Mouse (Mus musculus) embryonic facial prominence, embryonic 15.5 days (tissue): Measurements from ENCODE around the gene Atp8b4. TPM values are rescaled to one million over a fixed set of nuclear protein-coding genes. Genes with fewer than 3 reads are reported as not detected.
A peak's percentile ranks its signal among the peaks of the same experiment; 100 is the strongest.

Source experiments
- ATAC-seq: fragments of 200-750 bp; cut with Nextera tagmentation; 2 replicates; pipeline ENCODE4 v1.8.0; 2017; ENCODE audit warnings: low read depth, moderate TSS enrichment; ENCODE audit not compliant: insufficient number of reproducible peaks, low FRiP score, low TSS enrichment
- H3K27ac ChIP-seq: fragments of 300-500 bp; sonication (generic); replicated peaks from 2 replicates; pipeline ENCODE4 v1.5.1; 2015; ENCODE audit warnings: mild to moderate bottlenecking, inconsistent platforms
- H3K27me3 ChIP-seq: fragments of 300-500 bp; sonication (generic); 2 replicates; pipeline ENCODE4 v1.6.1; 2015; ENCODE audit warnings: inconsistent platforms
- H3K36me3 ChIP-seq: fragments of 300-500 bp; sonication (generic); 2 replicates; pipeline ENCODE4 v1.6.1; 2015; ENCODE audit warnings: mild to moderate bottlenecking, inconsistent platforms
- H3K4me1 ChIP-seq: fragments of 300-500 bp; sonication (generic); 2 replicates; pipeline ENCODE4 v1.6.1; 2015; ENCODE audit warnings: inconsistent platforms
- H3K4me2 ChIP-seq: fragments of 300-500 bp; sonication (generic); replicated peaks from 2 replicates; pipeline ENCODE4 v1.6.1; 2015; ENCODE audit warnings: mild to moderate bottlenecking, inconsistent platforms
- H3K4me3 ChIP-seq: fragments of 300-500 bp; sonication (generic); replicated peaks from 2 replicates; pipeline ENCODE4 v1.5.1; 2015; ENCODE audit warnings: mild to moderate bottlenecking, inconsistent platforms
- H3K9ac ChIP-seq: fragments of 300-500 bp; sonication (generic); 2 replicates; pipeline ENCODE4 v1.6.1; 2015; ENCODE audit warnings: inconsistent platforms
- H3K9me3 ChIP-seq: fragments of 300-500 bp; sonication (generic); replicated peaks from 2 replicates; pipeline ENCODE4 v1.6.1; 2016; ENCODE audit warnings: inconsistent platforms
- WGBS: fragments of 180-500 bp; shearing (Covaris S2); methylation state at CpG from one replicate; pipeline ENCODE4 v1.1.7; 2015; 5-methylcytosine and 5-hydroxymethylcytosine counted together
- polyA plus RNA-seq: library from polyadenylated mRNA; unstranded; fragments of >200 nt; fragmentation: Nextera tagmentation; extraction: Ambion mirVana; gene quantifications from 2 replicates; pipeline ENCODE4 v1.2.1, GENCODE M21; 2015

The Atp8b4 gene
- polyA plus RNA-seq, 1 experiment from 2014 or later, result 3.4 TPM

GRCm38 (mm10) chr2:126387458-126388037, 112.9 kb downstream of the Atp8b4 start:
- ATAC-seq, result no peak
- Histone ChIP-seq H3K36me3 (no peaks in the 10 kb centered on the region), H3K27me3 (no peaks in the 10 kb centered on the region), H3K4me3 (no peak overlapping the region), H3K4me2 (no peak overlapping the region), H3K4me1 (no peaks in the 10 kb centered on the region), H3K9ac (no peak overlapping the region), H3K27ac (no peak overlapping the region), H3K9me3 (no peaks in the 10 kb centered on the region)
- 79% methylated on average over 8 of the region's 8 CpGs for WGBS

- Histone ChIP-seq H3K4me3 (no peak overlapping the region), H3K27me3 (no peaks in the 10 kb centered on the region), H3K4me1 (no peaks in the 10 kb centered on the region), H3K36me3 (no peaks in the 10 kb centered on the region), H3K27ac (no peak overlapping the region), H3K9ac (no peak overlapping the region), H3K9me3 (no peaks in the 10 kb centered on the region), H3K4me2 (no peak overlapping the region)
- ATAC-seq, result no peak
Observed at GRCm38 (mm10) chr2:126386056-126386455, 114.4 kb downstream of the Atp8b4 start.

- peak; percentile 65 for ATAC-seq
- no peak overlapping the region for H3K27ac ChIP-seq
- no peak overlapping the region for H3K4me3 ChIP-seq
- peaks cover 5% of the 10 kb centered on the region for H3K4me1 ChIP-seq
- H3K9ac ChIP-seq, result no peak overlapping the region
- H3K27me3 ChIP-seq, result no peaks in the 10 kb centered on the region
- H3K4me2 ChIP-seq, result no peak overlapping the region
- no peaks in the 10 kb centered on the region for H3K9me3 ChIP-seq
- 54% methylated on average over 5 of the region's 5 CpGs for WGBS
- H3K36me3 ChIP-seq, result no peaks in the 10 kb centered on the region
Observed at GRCm38 (mm10) chr2:126380300-126380699, 120.2 kb downstream of the Atp8b4 start.

- Histone ChIP-seq H3K4me1 (no peaks in the 10 kb centered on the region), H3K27ac (no peak overlapping the region), H3K9ac (no peak overlapping the region), H3K36me3 (no peaks in the 10 kb centered on the region), H3K27me3 (no peaks in the 10 kb centered on the region), H3K4me2 (no peak overlapping the region), H3K4me3 (no peak overlapping the region), H3K9me3 (no peaks in the 10 kb centered on the region)
- 70% methylated on average over 8 of the region's 8 CpGs for WGBS
- no peak for ATAC-seq
Observed at GRCm38 (mm10) chr2:126371634-126372033, 128.8 kb downstream of the Atp8b4 start.

GRCm38 (mm10) chr2:126369815-126370214, 130.7 kb downstream of the Atp8b4 start:
- no peaks in the 10 kb centered on the region for H3K36me3 ChIP-seq
- H3K27ac ChIP-seq, result no peak overlapping the region
- no peak overlapping the region for H3K4me3 ChIP-seq
- no peak for ATAC-seq
- H3K9ac ChIP-seq, result no peak overlapping the region
- no peaks in the 10 kb centered on the region for H3K27me3 ChIP-seq
- no peaks in the 10 kb centered on the region for H3K9me3 ChIP-seq
- H3K4me2 ChIP-seq, result no peak overlapping the region
- WGBS, result 49% methylated on average over 4 of the region's 4 CpGs
- H3K4me1 ChIP-seq, result no peaks in the 10 kb centered on the region

- Histone ChIP-seq H3K4me2 (no peak overlapping the region), H3K27ac (0 out of 2 replicates have a peak overlapping the region, but pooled peaks have one; percentile 34), H3K9me3 (no peaks in the 10 kb centered on the region), H3K9ac (no peak overlapping the region), H3K4me3 (no peak overlapping the region), H3K27me3 (no peaks in the 10 kb centered on the region), H3K36me3 (no peaks in the 10 kb centered on the region), H3K4me1 (peaks cover 37% of the 10 kb centered on the region)
- ATAC-seq, result no peak
- WGBS, result 85% methylated on average over 14 of the region's 14 CpGs
Observed at GRCm38 (mm10) chr2:126363745-126364725, 136.4 kb downstream of the Atp8b4 start.

- 45% methylated on average over 7 of the region's 7 CpGs for WGBS
- no peaks in the 10 kb centered on the region for H3K9me3 ChIP-seq
- no peaks in the 10 kb centered on the region for H3K27me3 ChIP-seq
- H3K36me3 ChIP-seq, result no peaks in the 10 kb centered on the region
- no peak overlapping the region for H3K9ac ChIP-seq
- peaks cover 37% of the 10 kb centered on the region for H3K4me1 ChIP-seq
- H3K4me2 ChIP-seq, result no peak overlapping the region
- no peak overlapping the region for H3K4me3 ChIP-seq
- ATAC-seq, result no peak
- 0 out of 2 replicates have a peak overlapping the region, but pooled peaks have one; percentile 34 for H3K27ac ChIP-seq
Observed at GRCm38 (mm10) chr2:126363050-126363744, 137.3 kb downstream of the Atp8b4 start.

- Histone ChIP-seq H3K27ac (peak overlapping the region; percentile 84), H3K9me3 (no peaks in the 10 kb centered on the region), H3K27me3 (no peaks in the 10 kb centered on the region), H3K4me2 (peak overlapping the region; percentile 18), H3K9ac (no peak overlapping the region), H3K4me3 (no peak overlapping the region), H3K4me1 (peaks cover 37% of the 10 kb centered on the region), H3K36me3 (no peaks in the 10 kb centered on the region)
- no peak for ATAC-seq
- WGBS, result 35% methylated on average over 21 of the region's 21 CpGs
Observed at GRCm38 (mm10) chr2:126361131-126361810, 139.2 kb downstream of the Atp8b4 start.

- Histone ChIP-seq H3K27ac (peak overlapping the region; percentile 84), H3K27me3 (no peaks in the 10 kb centered on the region), H3K9me3 (no peaks in the 10 kb centered on the region), H3K36me3 (no peaks in the 10 kb centered on the region), H3K4me2 (peak overlapping the region; percentile 18), H3K4me3 (no peak overlapping the region), H3K4me1 (peaks cover 37% of the 10 kb centered on the region), H3K9ac (no peak overlapping the region)
- peak; percentile 80 for ATAC-seq
- 23% methylated on average over 6 of the region's 6 CpGs for WGBS
Observed at GRCm38 (mm10) chr2:126360688-126361087, 139.8 kb downstream of the Atp8b4 start.

GRCm38 (mm10) chr2:126359965-126360364, 140.5 kb downstream of the Atp8b4 start:
- Histone ChIP-seq H3K4me3 (no peak overlapping the region), H3K4me1 (peaks cover 37% of the 10 kb centered on the region), H3K4me2 (no peak overlapping the region), H3K27ac (peak overlapping the region; percentile 84), H3K27me3 (no peaks in the 10 kb centered on the region), H3K36me3 (no peaks in the 10 kb centered on the region), H3K9me3 (no peaks in the 10 kb centered on the region), H3K9ac (no peak overlapping the region)
- 87% methylated on average over 3 of the region's 3 CpGs for WGBS
- ATAC-seq, result no peak

GRCm38 (mm10) chr2:126359278-126359677, 141.2 kb downstream of the Atp8b4 start:
- 83% methylated on average over 1 of the region's 1 CpGs for WGBS
- Histone ChIP-seq H3K36me3 (no peaks in the 10 kb centered on the region), H3K9me3 (no peaks in the 10 kb centered on the region), H3K27me3 (no peaks in the 10 kb centered on the region), H3K4me2 (no peak overlapping the region), H3K4me3 (no peak overlapping the region), H3K27ac (no peak overlapping the region), H3K9ac (no peak overlapping the region), H3K4me1 (peaks cover 37% of the 10 kb centered on the region)
- no peak for ATAC-seq
